Mouse (Mus musculus) hindbrain, postnatal 0 days (tissue): Measurements from ENCODE around the gene Camkmt. TPM values are rescaled to one million over a fixed set of nuclear protein-coding genes. Genes with fewer than 3 reads are reported as not detected.

Experiments
- ATAC-seq: fragments of 200-750 bp; cut with Nextera tagmentation; 2 replicates; pipeline ENCODE4 v1.8.0; 2017; ENCODE audit warnings: mild to moderate bottlenecking, moderate TSS enrichment, moderate library complexity
- DNase-seq: peaks from one replicate; pipeline ENCODE4 v3.0.0-alpha.2; 2015; ENCODE audit warnings: low spot score
- H3K27ac ChIP-seq: fragments of 300-500 bp; sonication (generic); 2 replicates; pipeline ENCODE4 v1.5.1; 2014; ENCODE audit warnings: mild to moderate bottlenecking
- H3K27me3 ChIP-seq: fragments of 300-500 bp; sonication (generic); 2 replicates; pipeline ENCODE4 v1.6.1; 2014; ENCODE audit warnings: low read length, mixed read lengths; ENCODE audit not compliant: insufficient read depth
- H3K36me3 ChIP-seq: fragments of 300-500 bp; sonication (generic); 2 replicates; pipeline ENCODE4 v1.6.1; 2014; ENCODE audit warnings: low read length, mixed read lengths; ENCODE audit not compliant: insufficient read depth
- H3K4me1 ChIP-seq: fragments of 300-500 bp; sonication (generic); 2 replicates; pipeline ENCODE4 v1.6.1; 2014; ENCODE audit warnings: antibody characterized with exemption, low read length, mixed read lengths; ENCODE audit not compliant: insufficient read depth
- H3K4me2 ChIP-seq: fragments of 300-500 bp; sonication (generic); 2 replicates; pipeline ENCODE4 v1.6.1; 2014; ENCODE audit warnings: low read depth, mild to moderate bottlenecking, low read length, moderate library complexity, mixed read lengths
- H3K4me3 ChIP-seq: fragments of 300-500 bp; sonication (generic); 2 replicates; pipeline ENCODE4 v1.5.1; 2014; ENCODE audit warnings: low read length
- H3K9ac ChIP-seq: fragments of 300-500 bp; sonication (generic); replicated peaks from 2 replicates; pipeline ENCODE4 v1.6.1; 2014; ENCODE audit warnings: mild to moderate bottlenecking, low read length, moderate library complexity, mixed read lengths
- H3K9me3 ChIP-seq: fragments of 300-500 bp; sonication (generic); 2 replicates; pipeline ENCODE4 v1.6.1; 2016; ENCODE audit warnings: low read length, mixed read lengths
- CTCF ChIP-seq: IDR thresholded peaks from 2 replicates; pipeline ENCODE4 v1.5.1; 2016; ENCODE audit warnings: antibody characterized with exemption, control low read depth, low read depth
- WGBS: fragments of 180-500 bp; shearing (Covaris S2); extraction: QIAGEN DNeasy Blood & Tissue Kit; methylation state at CpG from one replicate; pipeline ENCODE4 v1.1.7; 2014; 5-methylcytosine and 5-hydroxymethylcytosine counted together
- polyA plus RNA-seq: library from polyadenylated mRNA; unstranded; fragments of >200 nt; fragmentation: Nextera tagmentation; extraction: Ambion mirVana; gene quantifications from 2 replicates; pipeline ENCODE4 v1.2.1, GENCODE M21; 2015
- total RNA-seq: library from RNA; depleted of rRNA; stranded (reverse); fragments of >200 nt; gene quantifications from 2 replicates; pipeline ENCODE4 v1.2.3, GENCODE M21; 2014

Camkmt gene
- total and polyA plus RNA-seq, 2 experiments from 2014 or later = 8.4 to 15.9 TPM

- 6% methylated on average over 16 of the region's 16 CpGs for WGBS
These were observed 364.7 kb downstream of the Camkmt start for GRCm38 (mm10) chr17:85455063-85455462.

GRCm38 (mm10) chr17:85458075-85458474 is 367.7 kb downstream of the Camkmt start:
- DNase-seq = no peak
- ATAC-seq = no peak

More at GRCm38 (mm10) chr17:85455063-85455462, 364.7 kb downstream of the Camkmt start:
- H3K9ac ChIP-seq = no peak overlapping the region
- no peak for ATAC-seq
- no peak for DNase-seq
- H3K4me2 ChIP-seq = peak overlapping the region; percentile 36; the same call in 1 of the 2 replicates
- H3K27me3 ChIP-seq = peaks cover 79% of the 10 kb centered on the region
- no peak for TF ChIP-seq CTCF
- H3K9me3 ChIP-seq = no peaks in the 10 kb centered on the region
- no peaks in the 10 kb centered on the region for H3K36me3 ChIP-seq
- H3K4me3 ChIP-seq = no peak overlapping the region
- H3K4me1 ChIP-seq = no peaks in the 10 kb centered on the region
- no peak overlapping the region for H3K27ac ChIP-seq

DNA sequence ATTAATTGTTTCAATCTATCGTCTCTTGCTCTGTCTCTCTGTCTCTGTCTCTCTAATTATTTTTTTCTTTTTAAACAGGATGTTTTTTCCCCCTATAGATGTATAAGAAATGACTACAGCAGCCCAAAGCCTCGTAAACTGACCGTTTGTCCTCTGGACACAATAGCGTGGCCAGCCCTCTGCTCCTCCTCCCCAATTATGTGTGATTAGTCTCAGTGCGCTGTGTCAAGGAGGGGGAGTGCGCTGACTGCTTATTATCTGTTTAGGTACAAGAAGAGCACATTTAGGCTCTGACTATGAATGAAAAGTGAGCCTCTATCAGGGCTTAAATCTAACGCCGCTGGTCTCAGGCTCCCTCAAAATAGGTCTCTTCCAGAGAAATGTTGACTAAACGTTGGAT is 368.2 kb downstream of the Camkmt start:
- no peak for DNase-seq
- no peaks in the 10 kb centered on the region for H3K4me1 ChIP-seq
- H3K36me3 ChIP-seq = no peaks in the 10 kb centered on the region
- no peak overlapping the region for H3K4me3 ChIP-seq
- H3K27ac ChIP-seq = no peak overlapping the region
- no peaks in the 10 kb centered on the region for H3K9me3 ChIP-seq
- H3K4me2 ChIP-seq = no peak overlapping the region
- 14% methylated on average over 9 of the region's 9 CpGs for WGBS
- peaks cover 95% of the 10 kb centered on the region for H3K27me3 ChIP-seq
- no peak for TF ChIP-seq CTCF
- ATAC-seq = no peak
- H3K9ac ChIP-seq = no peak overlapping the region

More at GRCm38 (mm10) chr17:85458075-85458474, 367.7 kb downstream of the Camkmt start:
- H3K4me1 ChIP-seq = no peaks in the 10 kb centered on the region
- H3K27me3 ChIP-seq = peaks cover 95% of the 10 kb centered on the region
- H3K36me3 ChIP-seq = no peaks in the 10 kb centered on the region
- H3K4me3 ChIP-seq = no peak overlapping the region
- no peak overlapping the region for H3K27ac ChIP-seq
- TF ChIP-seq CTCF = no peak
- 12% methylated on average over 14 of the region's 14 CpGs for WGBS
- no peaks in the 10 kb centered on the region for H3K9me3 ChIP-seq
- H3K4me2 ChIP-seq = no peak overlapping the region
- H3K9ac ChIP-seq = no peak overlapping the region

DNA sequence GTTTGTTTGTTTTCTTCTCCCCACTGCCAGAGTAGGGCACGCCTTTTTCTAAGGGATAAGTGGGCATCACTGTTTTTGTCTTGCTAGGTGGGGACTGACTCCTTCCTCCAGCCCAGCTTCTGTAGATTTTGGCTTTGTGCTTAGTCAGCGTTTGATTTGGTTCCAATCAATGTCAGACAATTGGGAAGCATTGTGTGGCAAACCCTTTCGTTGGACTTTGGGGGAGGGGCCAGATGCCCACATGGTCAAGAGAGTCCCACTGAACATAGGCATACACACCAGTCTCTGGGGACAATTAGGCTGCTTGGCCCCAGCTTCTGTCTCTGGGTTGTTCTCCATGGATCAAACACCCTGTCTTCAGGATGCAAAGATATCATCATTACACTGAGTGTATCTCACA is 371.2 kb downstream of the Camkmt start:
- no peaks in the 10 kb centered on the region for H3K9me3 ChIP-seq
- no peak overlapping the region for H3K4me3 ChIP-seq
- no peak overlapping the region for H3K4me2 ChIP-seq
- no peaks in the 10 kb centered on the region for H3K4me1 ChIP-seq
- no peaks in the 10 kb centered on the region for H3K36me3 ChIP-seq
- DNase-seq (no peak), ATAC-seq (no peak)
- WGBS = 29% methylated on average over 3 of the region's 3 CpGs
- H3K9ac ChIP-seq = no peak overlapping the region
- peaks cover 96% of the 10 kb centered on the region for H3K27me3 ChIP-seq
- TF ChIP-seq CTCF = no peak
- H3K27ac ChIP-seq = no peak overlapping the region

- H3K4me1 ChIP-seq = no peaks in the 10 kb centered on the region
- H3K27me3 ChIP-seq = peaks cover 97% of the 10 kb centered on the region
- H3K36me3 ChIP-seq = no peaks in the 10 kb centered on the region
- TF ChIP-seq CTCF = no peak
- whole genome bisulfite sequencing = 10% methylated on average over 22 of the region's 22 CpGs
- DNase-seq = no peak
- no peak overlapping the region for H3K9ac ChIP-seq
- no peak for ATAC-seq
- H3K4me2 ChIP-seq = no peak overlapping the region
- no peak overlapping the region for H3K4me3 ChIP-seq
- H3K9me3 ChIP-seq = no peaks in the 10 kb centered on the region
- H3K27ac ChIP-seq = no peak overlapping the region
These were observed 373.4 kb downstream of the Camkmt start for GRCm38 (mm10) chr17:85463497-85464392.

- no peaks in the 10 kb centered on the region for H3K9me3 ChIP-seq
- H3K4me2 ChIP-seq = 0 out of 2 replicates have a peak overlapping the region, but pooled peaks have one; percentile 5
- TF ChIP-seq CTCF = no peak
- H3K36me3 ChIP-seq = no peaks in the 10 kb centered on the region
- H3K4me1 ChIP-seq = no peaks in the 10 kb centered on the region
- WGBS = 2% methylated on average over 40 of the region's 40 CpGs
- H3K27me3 ChIP-seq = peaks cover 96% of the 10 kb centered on the region
- ATAC-seq = peak; percentile 38; the same call in 1 of the 2 replicates
- H3K27ac ChIP-seq = no peak overlapping the region
- no peak overlapping the region for H3K9ac ChIP-seq
- H3K4me3 ChIP-seq = no peak overlapping the region
- no peak for DNase-seq
These were observed 374.4 kb downstream of the Camkmt start for GRCm38 (mm10) chr17:85464466-85465411.
